Mouse (Mus musculus) T-cell, adult 2 months (primary cell): ENCODE measurements around the gene Plod2.

ENCODE experiments used
- DNase-seq: peaks from one replicate; pipeline ENCODE4 v3.0.0; 2022; ENCODE audit warnings: low spot score

Plod2 gene

DNA sequence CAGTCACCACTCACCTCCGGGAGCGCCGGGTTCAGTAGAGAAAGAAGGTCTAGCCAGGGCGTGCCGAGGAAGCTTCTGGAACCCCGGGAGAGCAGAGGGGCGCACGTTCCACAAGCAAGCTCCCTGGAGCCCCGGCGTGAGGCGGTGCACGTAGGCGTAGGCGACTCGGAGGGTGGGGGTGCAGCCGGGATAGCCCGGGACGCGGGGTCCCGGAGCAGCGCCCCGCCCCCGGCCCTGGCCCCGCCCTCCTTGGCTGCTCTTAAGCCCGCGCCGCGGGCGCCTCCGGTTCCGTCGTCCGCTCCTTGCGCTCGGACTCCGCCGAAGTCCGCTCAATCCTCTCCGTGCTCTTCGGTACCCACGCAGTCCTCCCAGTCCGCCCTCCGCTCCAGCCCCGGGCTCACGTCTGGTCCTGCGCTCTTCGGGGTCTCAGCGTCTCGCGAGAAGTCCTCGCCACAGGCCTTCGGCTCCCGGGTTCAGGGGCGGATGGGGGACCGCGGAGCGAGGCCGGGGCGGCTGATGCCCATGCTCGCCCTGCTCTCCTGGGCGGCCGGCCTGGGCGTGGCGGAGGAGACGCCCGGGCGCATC, at the start of gene Plod2:
Plod2 (plus strand) TSS at position 247 of the 585 bp plus-strand sequence.
- peak; percentile 4 for DNase-seq

GRCm38 (mm10) chr9:92499710-92500410, 42.2 kb upstream of the Plod2 start:
- DNase-seq, result peak; percentile 33

GRCm38 (mm10) chr9:92504256-92504655, 37.8 kb upstream of the Plod2 start:
- DNase-seq, result no peak

DNA sequence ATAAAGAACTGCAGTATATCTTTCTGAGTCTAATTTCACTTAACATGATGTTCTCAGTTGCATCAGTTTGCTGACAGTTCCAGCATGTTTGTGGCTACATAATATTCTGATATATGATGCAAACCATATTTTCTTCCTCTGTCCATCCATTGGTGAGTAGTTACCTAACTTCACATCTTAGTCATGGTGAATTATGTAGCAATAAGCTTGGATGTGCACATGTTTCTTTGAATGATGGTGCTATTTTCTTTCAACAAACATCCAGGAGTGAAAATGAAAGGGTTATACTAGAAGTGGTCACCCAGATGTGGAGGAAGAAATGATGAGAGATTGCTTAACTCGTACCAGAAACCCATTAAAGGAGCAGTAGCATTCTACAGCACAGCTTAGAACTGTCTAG, 37.1 kb upstream of the Plod2 start:
- no peak for DNase-seq

DNA sequence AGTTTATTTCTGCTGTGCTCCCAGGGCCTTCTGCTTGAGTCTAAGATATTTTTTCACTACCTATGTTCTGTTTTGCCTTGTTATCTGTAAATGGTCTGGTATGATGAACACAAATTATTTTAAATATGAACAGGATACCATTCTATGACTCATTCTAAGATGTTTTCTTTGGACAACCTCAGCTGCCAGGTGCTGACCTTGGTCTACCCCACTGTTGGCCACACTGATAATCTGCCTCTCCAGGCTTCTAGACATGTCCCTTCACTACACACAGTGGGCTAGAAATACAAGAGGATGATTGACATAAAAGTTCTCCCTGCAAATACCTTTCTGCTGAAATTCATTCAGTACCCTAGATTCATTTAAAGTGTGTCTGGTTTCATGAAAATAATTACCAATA, 30.3 kb upstream of the Plod2 start:
- no peak for DNase-seq

GRCm38 (mm10) chr9:92517036-92517435, 25.0 kb upstream of the Plod2 start:
- DNase-seq, result no peak

DNA sequence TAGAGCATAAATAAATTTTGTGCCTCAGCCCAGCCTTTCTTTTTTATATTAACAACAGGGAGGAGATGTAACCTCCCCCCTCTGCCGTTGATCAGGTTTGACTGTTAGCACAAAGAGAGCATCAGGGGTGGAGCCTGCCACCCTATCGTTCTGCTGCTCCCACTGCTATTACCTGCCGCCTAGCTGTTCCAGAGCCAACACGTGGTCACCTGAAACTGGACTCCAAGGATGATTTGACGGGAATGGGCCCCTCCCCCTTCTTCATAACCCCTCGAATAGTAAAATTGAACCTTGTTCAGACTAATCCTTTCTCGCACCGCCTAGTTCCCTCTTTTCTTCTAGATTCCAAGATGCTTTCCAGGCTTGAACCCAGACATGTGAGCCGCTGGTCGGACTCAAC, 21.3 kb upstream of the Plod2 start:
- no peak for DNase-seq

DNA sequence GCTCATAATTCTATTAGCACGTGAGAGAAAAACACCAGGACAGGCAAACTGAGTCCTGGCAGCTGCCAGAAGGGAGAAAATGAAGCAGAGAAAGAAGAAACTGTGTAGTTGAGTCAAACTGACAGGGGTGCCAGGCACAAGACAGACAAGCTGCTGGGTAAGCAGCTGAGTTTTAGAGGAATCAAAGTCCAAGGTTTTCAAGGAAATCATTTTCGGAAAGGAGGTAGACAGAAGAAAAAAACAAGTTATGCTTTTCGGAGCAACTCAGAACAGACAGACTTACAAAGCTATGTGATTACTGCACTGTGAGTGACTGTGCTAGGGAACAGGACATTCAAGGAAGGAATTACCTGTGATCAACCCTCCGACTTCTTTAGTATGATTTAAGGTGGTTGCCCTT, 17.5 kb upstream of the Plod2 start:
- no peak for DNase-seq

- no peak for DNase-seq
Measured at GRCm38 (mm10) chr9:92530055-92530454, 12.0 kb upstream of the Plod2 start.

GRCm38 (mm10) chr9:92537735-92538134, 4.3 kb upstream of the Plod2 start:
- no peak for DNase-seq

- no peak for DNase-seq
Measured at GRCm38 (mm10) chr9:92538216-92538615, 3.8 kb upstream of the Plod2 start.

- peak; percentile 6 for DNase-seq
Measured at GRCm38 (mm10) chr9:92542591-92543416, 781 bp downstream of the Plod2 start.

DNA sequence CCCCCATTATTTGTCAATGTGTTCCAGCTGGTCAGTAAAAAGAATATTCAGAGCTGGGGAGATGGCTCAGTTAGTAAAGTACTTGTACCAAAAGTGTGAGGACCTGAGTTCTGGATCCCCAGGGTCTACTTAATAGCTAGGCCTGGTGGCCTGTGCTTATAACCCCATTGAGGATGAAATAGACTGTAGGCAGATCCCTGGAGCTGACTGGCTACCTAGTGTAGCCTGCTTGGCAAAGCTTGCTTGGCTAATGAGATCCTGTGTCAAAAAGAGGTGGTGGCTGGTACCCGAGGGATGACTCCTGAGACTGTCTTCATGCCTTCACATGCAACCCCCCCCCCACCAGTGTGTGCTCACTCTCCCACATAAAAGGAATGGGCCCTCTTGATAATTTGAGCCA, 2.1 kb downstream of the Plod2 start:
- no peak for DNase-seq

DNA sequence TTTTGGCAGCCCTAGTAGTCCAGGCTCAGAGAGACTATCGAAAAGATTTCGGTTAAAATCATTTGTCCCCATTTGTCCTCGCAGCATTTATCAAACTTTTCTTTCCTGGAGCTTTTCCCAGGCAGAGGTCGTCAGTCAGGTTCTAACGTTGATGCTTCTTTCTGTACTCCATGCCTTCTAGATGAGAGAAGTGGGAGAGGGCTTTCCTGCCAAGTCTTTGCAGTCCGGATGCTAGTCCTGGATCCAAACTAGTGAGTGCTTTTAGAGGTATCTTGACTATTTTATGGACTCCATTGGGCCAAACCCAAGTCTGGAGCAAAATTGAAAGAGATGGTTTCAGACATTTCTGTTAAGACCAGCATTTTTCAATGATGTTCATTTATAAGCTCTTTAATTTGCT, 3.0 kb downstream of the Plod2 start:
- DNase-seq, result no peak

- no peak for DNase-seq
Measured at GRCm38 (mm10) chr9:92546446-92546845, 4.4 kb downstream of the Plod2 start.

DNA sequence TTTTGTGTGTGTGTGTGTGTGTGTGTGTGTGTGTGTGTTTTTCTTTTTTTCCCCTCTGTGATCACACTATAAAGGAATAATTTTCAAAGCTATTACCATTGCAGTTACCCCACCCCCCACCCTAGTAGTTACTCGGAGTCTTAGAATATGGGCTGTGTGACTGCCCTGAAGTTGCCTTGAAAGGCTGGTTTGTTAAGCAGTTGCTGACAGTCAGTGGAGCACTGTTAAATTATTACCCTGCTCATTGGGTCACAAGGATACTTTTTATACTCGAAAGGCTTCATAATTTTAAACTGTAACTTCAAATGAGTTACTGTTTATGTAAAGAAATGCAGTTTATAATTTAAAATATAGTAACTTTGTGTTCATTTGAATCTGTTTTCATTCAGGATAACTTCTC, 5.1 kb downstream of the Plod2 start:
- DNase-seq, result no peak

DNA sequence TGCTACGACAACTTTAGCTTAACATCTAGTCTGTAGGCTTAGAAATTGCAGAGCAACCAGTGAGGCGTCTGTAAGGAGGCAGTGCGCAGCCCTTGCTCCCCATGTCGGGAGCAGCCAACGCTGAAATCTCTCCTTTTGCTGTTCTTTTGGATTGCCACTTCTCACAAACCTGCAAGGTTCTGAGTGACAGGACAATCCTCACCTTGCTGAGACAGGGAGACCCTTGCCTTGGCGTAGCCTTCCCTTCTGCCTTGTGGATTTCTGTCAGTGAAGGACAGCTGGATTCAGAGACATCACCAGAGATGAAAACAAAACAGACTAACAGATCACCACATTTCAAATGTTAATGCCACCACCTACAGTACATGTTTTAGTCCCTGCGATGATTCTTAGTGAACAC, 5.8 kb downstream of the Plod2 start:
- no peak for DNase-seq

GRCm38 (mm10) chr9:92548603-92549002, 6.6 kb downstream of the Plod2 start:
- no peak for DNase-seq

- DNase-seq, result no peak
Measured at GRCm38 (mm10) chr9:92549811-92550490, 7.9 kb downstream of the Plod2 start.

GRCm38 (mm10) chr9:92550981-92551380, 9.0 kb downstream of the Plod2 start:
- DNase-seq, result no peak

GRCm38 (mm10) chr9:92551666-92552065, 9.6 kb downstream of the Plod2 start:
- no peak for DNase-seq

- DNase-seq, result no peak
Measured at GRCm38 (mm10) chr9:92552691-92553090, 10.7 kb downstream of the Plod2 start.
